Mouse (Mus musculus) macrophage (primary cell): Measurements from ENCODE around the gene Fyn. TPM values are rescaled to one million over a fixed set of nuclear protein-coding genes. Genes with fewer than 3 reads are reported as not detected.

Source experiments
- H3K27ac ChIP-seq: fragments of 350-480 bp; formaldehyde crosslinking; 2 replicates; pipeline ENCODE4 v1.9.0; 2021
- H3K36me3 ChIP-seq: fragments of 350-480 bp; formaldehyde crosslinking; 2 replicates; pipeline ENCODE4 v1.9.0; 2021; ENCODE audit errors: inconsistent target
- H3K4me3 ChIP-seq: fragments of 350-480 bp; formaldehyde crosslinking; 2 replicates; pipeline ENCODE4 v1.9.0; 2021; ENCODE audit errors: inconsistent target
- H3K79me2 ChIP-seq: fragments of 350-480 bp; formaldehyde crosslinking; 2 replicates; pipeline ENCODE4 v1.9.0; 2021; ENCODE audit errors: inconsistent target
- WGBS: methylation state at CpG from one replicate; pipeline ENCODE4 v1.1.7; 2026; ENCODE audit warnings: inconsistent platforms; ENCODE audit not compliant: missing documents; 5-methylcytosine and 5-hydroxymethylcytosine counted together
- polyA plus RNA-seq: library from polyadenylated mRNA; stranded (reverse); fragments of 250-400 nt; gene quantifications from 3 replicates; pipeline ENCODE4 v1.2.4, GENCODE M21; 2018; ENCODE audit warnings: inconsistent platforms

The Fyn gene
- polyA plus RNA-seq, 1 experiment from 2014 or later = 18.6 TPM

GRCm38 (mm10) chr10:39536258-39536657 lies 167.6 kb downstream of the Fyn start:
- 95% methylated on average over 11 of the region's 11 CpGs for WGBS
- H3K27ac ChIP-seq = no peak overlapping the region
- no peaks in the 10 kb centered on the region for H3K36me3 ChIP-seq
- no peak overlapping the region for H3K4me3 ChIP-seq
- H3K79me2 ChIP-seq = no peaks in the 10 kb centered on the region

- WGBS = 42% methylated on average over 9 of the region's 9 CpGs
- Histone ChIP-seq H3K27ac (no peak overlapping the region), H3K36me3 (no peaks in the 10 kb centered on the region), H3K4me3 (no peak overlapping the region), H3K79me2 (no peaks in the 10 kb centered on the region)
Measured at GRCm38 (mm10) chr10:39540012-39540647, 171.5 kb downstream of the Fyn start.

DNA sequence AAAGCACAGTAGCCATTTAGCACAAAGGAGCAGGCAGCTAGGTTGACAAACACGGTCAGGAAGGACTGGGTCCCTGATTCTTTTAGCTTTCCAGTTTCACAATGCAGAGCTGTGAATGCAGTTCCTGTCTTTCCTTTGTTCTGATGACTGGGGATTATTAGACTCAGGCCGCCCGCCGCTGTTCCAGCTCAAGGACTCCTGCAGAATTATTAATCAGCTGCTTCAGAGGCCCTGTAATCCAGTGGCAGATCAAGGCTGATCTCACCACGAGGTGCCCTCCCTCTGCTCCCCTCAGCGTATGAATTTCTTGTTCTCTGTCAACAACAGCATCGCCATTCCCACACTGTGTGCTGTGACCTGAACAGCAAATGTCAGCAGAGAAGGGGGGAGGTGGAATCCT lies 172.3 kb downstream of the Fyn start:
- H3K79me2 ChIP-seq = no peaks in the 10 kb centered on the region
- H3K4me3 ChIP-seq = no peak overlapping the region
- 79% methylated on average over 7 of the region's 7 CpGs for WGBS
- H3K36me3 ChIP-seq = no peaks in the 10 kb centered on the region
- H3K27ac ChIP-seq = no peak overlapping the region

- Histone ChIP-seq H3K4me3 (no peak overlapping the region), H3K36me3 (no peaks in the 10 kb centered on the region), H3K79me2 (no peaks in the 10 kb centered on the region), H3K27ac (no peak overlapping the region)
- 88% methylated on average over 6 of the region's 6 CpGs for WGBS
Measured at GRCm38 (mm10) chr10:39541451-39541874, 172.8 kb downstream of the Fyn start.

DNA sequence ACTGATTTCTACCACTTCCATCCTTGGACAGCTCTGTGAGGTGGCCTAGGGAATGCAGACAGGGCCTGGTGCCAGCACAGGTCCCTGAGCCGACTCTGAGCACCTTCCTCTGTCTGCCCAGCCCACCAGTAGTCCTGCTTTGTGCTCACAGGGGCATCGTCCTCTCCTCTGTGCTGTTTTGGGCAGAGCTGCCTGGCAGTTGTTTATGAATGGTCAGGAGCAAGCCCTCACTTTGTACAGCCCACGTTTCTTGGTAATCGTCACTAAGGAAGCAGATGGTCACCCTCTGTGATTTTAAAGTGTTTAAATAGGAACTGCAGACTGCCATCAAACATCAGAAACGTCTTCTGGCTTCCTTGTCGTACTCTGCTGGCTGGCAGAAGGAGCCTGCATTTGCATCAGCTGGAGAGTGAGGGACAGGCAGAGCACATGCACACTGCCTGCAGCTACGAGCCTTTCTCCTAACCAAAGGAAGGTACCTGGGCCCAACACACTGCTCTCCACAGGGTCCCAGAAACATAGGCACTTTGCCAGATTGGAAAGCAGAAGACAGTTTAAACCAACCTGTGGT lies 173.4 kb downstream of the Fyn start:
- no peak overlapping the region for H3K4me3 ChIP-seq
- no peaks in the 10 kb centered on the region for H3K36me3 ChIP-seq
- 28% methylated on average over 7 of the region's 7 CpGs for WGBS

DNA sequence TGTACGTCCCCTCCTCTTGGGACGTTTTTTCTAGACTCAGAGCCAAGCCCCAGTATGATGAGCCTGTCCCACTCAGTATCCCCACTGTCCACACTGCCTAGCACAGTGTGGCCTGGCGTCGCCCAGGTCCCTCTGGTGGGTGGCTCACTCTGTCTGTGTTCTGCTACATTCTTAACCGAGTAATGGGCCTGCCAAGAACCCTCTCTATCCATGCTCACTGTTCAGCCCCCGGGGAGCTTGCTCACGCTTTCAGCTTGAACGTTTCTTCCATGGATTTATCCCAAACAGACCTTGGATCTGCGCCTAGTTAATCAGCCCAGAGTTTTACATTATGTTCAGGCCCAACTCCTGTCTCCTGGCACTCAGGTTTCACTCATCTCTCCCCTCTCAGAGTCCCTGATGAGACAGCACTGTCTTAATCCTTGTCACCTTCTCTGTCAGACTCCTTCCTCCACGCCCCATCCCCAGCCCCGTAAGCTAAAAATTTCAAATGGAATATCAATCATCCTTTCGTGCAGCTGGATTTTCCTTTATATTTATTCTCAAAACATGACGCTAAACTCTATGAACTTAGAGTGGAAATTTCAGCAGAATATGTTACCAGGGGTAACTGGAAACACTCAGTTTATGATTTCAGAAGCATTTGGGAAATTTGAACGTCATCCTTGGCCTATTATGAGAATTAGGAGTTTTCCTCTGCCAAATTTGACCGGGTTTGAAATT lies 174.0 kb downstream of the Fyn start:
- Histone ChIP-seq H3K79me2 (no peaks in the 10 kb centered on the region), H3K4me3 (no peak overlapping the region), H3K27ac (no peak overlapping the region), H3K36me3 (no peaks in the 10 kb centered on the region)
- WGBS = 86% methylated on average over 15 of the region's 15 CpGs

More for the DNA sequence above, 173.4 kb downstream of the Fyn start:
- Histone ChIP-seq H3K27ac (no peak overlapping the region), H3K79me2 (no peaks in the 10 kb centered on the region)

DNA sequence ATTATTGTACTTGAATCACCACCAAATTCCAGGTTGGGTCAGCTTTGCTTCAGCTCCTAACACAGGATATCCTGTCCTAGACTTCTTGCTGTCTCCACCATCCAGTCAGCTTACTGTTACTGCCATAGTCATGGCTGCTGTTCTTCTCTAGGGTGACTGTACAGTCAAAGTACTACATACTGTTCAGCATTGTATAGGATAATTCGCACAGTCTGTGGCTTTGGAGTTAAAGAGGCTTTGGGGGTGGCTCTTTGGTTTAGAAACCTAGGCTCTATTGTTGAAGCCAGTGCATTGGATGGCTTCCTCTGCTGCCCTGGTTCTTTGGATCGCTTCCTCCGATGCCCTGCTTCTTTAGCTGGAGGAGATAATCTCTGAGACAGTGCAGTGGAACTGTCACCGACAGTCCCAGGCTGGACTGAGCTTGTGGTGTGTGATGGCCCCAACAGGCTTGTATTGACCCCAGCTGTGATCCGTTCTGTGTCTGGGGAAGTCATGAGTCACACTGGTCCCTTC lies 174.7 kb downstream of the Fyn start:
- 97% methylated on average over 5 of the region's 5 CpGs for WGBS
- Histone ChIP-seq H3K4me3 (no peak overlapping the region), H3K79me2 (no peaks in the 10 kb centered on the region), H3K36me3 (no peaks in the 10 kb centered on the region), H3K27ac (no peak overlapping the region)

DNA sequence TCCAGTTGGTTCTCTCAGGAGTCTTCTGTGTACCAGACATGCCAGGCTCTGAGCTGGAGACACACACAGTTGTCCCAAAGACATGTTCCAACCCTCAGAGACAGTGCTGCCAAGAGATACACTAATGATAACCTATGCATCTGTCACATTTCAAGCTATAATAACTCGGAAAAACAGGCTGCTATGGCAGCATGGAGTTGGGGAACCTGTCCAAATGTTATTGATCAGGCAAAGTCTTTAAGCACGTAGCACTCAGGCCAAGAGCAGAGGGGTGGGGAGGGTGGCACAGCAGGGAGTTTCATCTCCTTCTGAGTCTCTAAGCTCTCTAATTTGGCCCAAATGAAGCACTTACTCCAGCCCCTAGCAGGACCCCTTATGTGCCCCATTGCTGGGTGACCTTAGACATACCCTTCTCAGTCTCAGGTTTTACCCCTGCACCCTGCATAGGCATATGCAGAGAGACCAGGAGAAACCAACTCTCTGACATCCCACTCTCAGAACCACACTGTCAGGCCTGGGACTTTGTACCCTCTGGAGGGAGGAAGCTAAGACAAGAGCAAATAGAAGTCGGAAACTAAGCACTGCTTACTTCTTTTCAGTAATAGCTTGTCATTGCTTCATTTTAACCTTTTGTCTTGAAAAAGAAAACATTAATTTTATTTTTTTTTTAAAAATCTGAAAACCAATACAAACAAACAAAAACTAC lies 178.9 kb downstream of the Fyn start:
- Histone ChIP-seq H3K4me3 (no peak overlapping the region), H3K27ac (no peak overlapping the region), H3K79me2 (no peaks in the 10 kb centered on the region), H3K36me3 (no peaks in the 10 kb centered on the region)
- WGBS = 96% methylated on average over 3 of the region's 3 CpGs

GRCm38 (mm10) chr10:39550791-39551190 lies 182.1 kb downstream of the Fyn start:
- Histone ChIP-seq H3K79me2 (no peaks in the 10 kb centered on the region), H3K36me3 (no peaks in the 10 kb centered on the region), H3K27ac (no peak overlapping the region), H3K4me3 (no peak overlapping the region)
- 98% methylated on average over 2 of the region's 2 CpGs for WGBS

DNA sequence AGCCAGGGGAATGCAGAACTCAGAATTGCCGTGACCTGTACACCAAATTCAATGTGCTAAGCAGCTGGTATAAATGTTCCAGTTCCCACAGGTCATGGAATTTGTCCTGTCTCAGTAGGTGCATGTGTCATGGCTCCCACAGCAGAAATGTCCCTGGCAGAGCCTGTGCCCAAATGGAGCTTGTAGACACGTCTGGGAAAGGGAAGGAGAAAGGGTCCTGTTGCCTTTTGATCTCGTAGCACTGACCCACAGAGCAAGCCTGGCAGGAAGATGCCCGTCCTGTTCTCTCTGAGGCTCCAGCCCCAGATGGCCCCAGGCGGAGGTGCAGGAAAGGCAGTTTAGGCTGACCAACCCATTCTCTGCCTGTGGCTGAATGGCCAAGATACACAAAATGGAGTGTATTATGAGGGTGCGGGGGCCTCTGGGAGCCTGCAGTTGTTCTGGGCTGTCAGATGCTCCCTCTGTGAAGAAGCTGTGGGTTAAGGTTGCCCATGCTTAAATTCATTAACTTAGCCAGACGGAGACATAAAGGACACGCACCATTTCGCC lies 183.1 kb downstream of the Fyn start:
- H3K36me3 ChIP-seq = no peaks in the 10 kb centered on the region
- no peak overlapping the region for H3K27ac ChIP-seq
- WGBS = 90% methylated on average over 8 of the region's 9 CpGs
- H3K79me2 ChIP-seq = no peaks in the 10 kb centered on the region
- H3K4me3 ChIP-seq = no peak overlapping the region

GRCm38 (mm10) chr10:39552351-39552814 lies 183.7 kb downstream of the Fyn start:
- H3K4me3 ChIP-seq = no peak overlapping the region
- H3K79me2 ChIP-seq = no peaks in the 10 kb centered on the region
- WGBS = 87% methylated on average over 6 of the region's 6 CpGs
- no peak overlapping the region for H3K27ac ChIP-seq
- no peaks in the 10 kb centered on the region for H3K36me3 ChIP-seq

DNA sequence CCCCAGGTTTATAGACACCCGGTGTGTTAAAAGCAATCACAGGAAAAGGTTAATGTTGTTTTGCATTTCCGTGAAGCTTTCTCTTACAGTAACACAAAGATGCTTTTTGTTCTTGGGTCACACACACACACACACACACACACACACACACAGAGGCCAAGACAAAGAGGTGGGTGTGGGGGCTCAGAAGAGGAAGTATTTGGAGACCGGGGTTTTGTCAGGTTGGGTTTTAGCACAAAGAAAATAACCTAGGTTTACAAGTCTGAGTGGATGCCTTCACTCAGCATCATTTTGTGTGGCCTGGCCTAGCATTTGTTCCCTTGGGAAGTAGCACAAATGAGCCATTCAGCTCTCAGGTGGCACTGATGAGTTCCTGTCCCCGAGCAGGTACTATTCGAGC lies 184.2 kb downstream of the Fyn start:
- Histone ChIP-seq H3K79me2 (no peaks in the 10 kb centered on the region), H3K27ac (no peak overlapping the region), H3K36me3 (no peaks in the 10 kb centered on the region), H3K4me3 (no peak overlapping the region)
- 61% methylated on average over 5 of the region's 5 CpGs for WGBS

DNA sequence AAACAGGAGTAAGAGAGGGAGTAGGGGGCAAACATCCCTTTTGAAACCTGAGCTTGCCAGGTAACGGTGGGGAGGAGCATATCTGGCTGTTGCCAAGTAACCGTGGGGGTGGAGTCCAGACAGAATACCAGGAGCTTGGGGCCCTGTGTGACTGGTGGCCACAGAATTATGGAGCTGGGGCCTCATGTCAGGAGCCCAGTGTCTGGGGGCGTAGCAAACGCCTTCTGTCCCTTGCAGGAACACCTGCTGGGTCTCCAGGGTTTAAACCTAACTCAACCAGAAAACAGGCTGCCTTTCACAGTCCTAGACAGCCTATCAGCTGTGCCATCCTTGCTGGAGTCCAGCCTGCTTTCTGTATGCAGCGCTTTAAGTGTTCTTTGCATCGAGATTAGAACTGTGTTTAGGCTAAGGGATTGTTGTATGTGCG lies 186.6 kb downstream of the Fyn start:
- Histone ChIP-seq H3K27ac (no peak overlapping the region), H3K4me3 (no peak overlapping the region), H3K36me3 (no peaks in the 10 kb centered on the region), H3K79me2 (no peaks in the 10 kb centered on the region)
- WGBS = 90% methylated on average over 6 of the region's 7 CpGs

DNA sequence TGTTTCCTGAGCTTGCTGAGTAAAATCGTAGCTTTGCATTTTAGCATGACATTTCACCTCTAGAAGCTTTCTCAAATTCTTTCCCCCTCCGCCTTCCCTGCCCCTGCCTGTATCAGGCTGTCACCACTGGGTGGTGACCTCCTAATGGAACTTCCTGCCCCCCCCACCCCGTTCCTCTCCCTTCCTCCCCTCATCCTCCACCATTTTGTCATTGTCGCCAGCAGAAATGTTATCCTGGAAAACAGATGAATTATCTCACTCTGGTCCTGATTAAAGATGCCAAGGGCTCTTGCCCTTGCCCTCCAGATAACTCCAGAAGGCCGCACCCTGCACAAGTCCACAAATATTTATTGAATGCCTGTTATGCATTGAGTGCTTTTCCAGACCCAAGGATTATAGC lies 187.1 kb downstream of the Fyn start:
- 89% methylated on average over 5 of the region's 5 CpGs for WGBS
- H3K27ac ChIP-seq = no peak overlapping the region
- H3K36me3 ChIP-seq = no peaks in the 10 kb centered on the region
- no peaks in the 10 kb centered on the region for H3K79me2 ChIP-seq
- H3K4me3 ChIP-seq = no peak overlapping the region
